Mouse (Mus musculus): Measurements from ENCODE around the gene Mycn.

The Mycn gene

GRCm38 (mm10) chr12:12941661-12942363 lies at the start of gene Mycn:
Mycn (minus strand) TSS chr12:12941914.
- peak; percentile 83 for DNase-seq (ENCODE audit: low read depth, low spot score)

- no peak for DNase-seq (ENCODE audit: low read depth, low spot score)
Measured at GRCm38 (mm10) chr12:12987376-12987775, 45.7 kb upstream of the Mycn start.

GRCm38 (mm10) chr12:12986612-12987206 lies 45.0 kb upstream of the Mycn start:
- DNase-seq (ENCODE audit: low read depth, low spot score), result no peak

DNA sequence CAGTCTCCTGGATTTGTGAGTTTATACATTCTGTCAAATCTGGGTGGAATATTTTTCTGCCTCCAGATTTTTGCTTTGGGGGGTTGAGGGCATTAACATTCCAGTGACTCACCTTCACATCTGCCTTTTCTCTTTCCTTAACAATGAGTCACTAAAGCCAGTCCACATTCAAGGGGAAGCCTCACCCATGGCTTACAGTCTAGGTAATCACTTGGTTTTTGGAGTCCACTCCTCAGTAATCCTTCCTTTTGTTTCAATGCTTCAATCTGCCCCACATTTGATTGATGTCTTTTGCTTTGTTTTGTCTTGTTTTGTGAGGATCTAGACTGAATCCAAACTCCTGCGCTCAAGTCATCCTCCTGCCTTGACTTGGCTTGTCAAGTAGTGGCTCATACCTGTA lies 41.3 kb upstream of the Mycn start:
- no peak for DNase-seq (ENCODE audit: low read depth, low spot score)

DNA sequence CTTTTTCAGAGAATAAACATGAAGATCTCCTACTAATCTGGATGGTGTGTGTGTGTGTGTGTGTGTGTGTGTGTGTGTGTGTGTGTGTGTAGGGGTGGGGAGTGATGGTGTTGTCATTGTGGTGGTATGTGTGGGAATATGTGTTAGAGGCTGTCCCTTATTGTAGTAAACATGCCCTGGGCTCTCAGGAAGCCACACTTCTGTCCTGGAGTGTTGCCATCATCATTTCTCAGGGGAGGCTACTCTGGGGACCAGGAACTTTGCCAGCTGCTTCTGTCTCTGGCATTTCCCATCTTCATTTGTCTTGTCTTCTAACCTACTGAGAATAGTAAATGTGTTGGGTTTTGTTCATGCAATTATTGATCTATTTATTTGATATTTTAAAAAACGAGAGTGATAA lies 33.7 kb upstream of the Mycn start:
- no peak for DNase-seq (ENCODE audit: low read depth, low spot score)

GRCm38 (mm10) chr12:12972756-12973435 lies 31.2 kb upstream of the Mycn start:
- DNase-seq (ENCODE audit: low read depth, low spot score), result no peak

- no peak for DNase-seq (ENCODE audit: low read depth, low spot score)
Measured at GRCm38 (mm10) chr12:12967946-12968345, 26.2 kb upstream of the Mycn start.

DNA sequence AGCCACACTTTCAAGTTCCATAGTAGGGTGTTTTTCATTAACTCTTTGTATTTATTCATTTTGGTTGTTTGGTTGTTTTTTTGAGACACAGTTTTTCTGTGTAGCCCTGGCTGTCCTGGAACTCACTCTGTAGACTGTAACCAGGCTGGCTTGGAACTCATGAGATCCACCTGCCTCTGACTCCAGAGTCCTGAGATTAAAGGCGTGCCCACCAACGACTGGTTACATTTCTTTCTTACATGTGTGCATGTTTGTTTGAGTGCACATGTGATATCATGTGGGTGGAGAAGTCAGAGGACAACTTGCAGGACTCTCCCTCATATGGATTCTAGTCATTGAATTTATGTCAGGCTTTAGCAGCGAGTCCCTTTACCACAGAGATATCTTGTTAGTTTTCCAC lies 23.1 kb upstream of the Mycn start:
- no peak for DNase-seq (ENCODE audit: low read depth, low spot score)

DNA sequence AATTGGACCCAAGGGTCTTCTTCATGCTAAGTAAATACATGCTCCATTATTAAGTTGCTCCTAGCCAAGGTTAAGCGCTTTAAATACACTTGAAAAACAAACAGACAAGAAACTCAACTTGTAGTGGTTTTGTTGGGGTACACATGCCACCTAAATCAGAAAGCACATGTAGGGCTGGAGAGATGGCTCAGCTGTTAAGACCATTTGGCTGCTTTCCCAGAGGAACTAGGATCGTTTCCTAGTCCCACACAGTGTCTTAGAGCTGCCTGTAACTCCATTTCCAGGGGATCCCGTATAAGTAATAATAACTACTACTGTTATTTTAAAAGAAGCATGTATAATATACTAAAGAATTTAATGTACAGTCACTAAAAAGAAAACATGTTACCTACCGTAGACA lies 5.9 kb upstream of the Mycn start:
- no peak for DNase-seq (ENCODE audit: low read depth, low spot score)

DNA sequence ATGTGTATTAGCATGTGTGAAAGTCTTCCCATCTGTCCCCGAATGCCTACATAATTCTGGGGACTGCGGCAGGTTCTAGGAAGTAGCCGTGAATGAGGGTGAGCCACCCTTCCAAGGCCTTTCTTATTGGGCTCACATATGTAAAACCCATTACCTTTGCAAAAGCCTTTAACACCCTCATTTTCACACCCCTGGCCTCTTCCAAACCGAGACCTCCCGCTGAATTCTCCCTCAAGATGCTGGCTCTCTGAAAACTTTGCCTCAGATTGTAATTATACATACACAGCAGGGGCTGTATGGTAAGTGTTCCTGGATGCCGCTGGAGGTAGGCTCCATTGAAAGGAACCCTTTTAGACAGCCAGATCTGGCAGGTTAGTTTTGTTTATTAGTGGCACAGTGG lies 1.6 kb upstream of the Mycn start:
- no peak for DNase-seq (ENCODE audit: low read depth, low spot score)

DNA sequence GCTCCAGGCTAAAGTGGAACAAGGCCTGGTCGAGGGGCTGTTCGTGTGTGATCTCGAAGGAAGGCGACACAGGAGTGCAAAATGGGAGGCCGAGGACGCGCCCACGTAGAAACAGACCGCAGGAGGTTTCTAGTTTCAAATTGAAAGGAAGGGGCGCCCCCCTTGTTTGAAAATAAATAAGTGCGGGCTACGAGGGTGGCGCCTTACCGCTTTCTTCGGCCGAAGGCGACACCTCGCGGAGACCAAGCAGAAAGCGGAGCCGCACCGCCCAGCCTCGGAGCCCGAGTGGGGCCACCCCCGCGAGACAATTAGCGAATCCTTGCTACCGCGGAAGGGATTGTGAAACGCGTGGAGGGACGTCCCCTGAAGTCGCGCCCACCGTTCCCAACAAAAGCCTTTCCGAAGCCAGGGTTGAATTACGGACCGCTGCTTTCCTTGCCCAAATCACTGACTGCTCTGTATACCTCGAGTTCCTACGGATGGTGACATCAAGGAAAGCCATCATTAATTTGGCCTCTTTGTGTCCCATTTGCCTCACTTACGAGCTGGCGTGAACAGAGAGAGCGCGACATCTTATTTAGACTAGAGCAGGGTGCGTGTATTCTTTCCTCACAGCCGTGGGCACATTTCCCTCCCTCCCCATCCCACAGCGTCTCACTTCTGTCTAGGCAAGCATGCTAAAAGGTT lies 793 bp upstream of the Mycn start:
- DNase-seq (ENCODE audit: low read depth, low spot score), result peak; percentile 75

- DNase-seq (ENCODE audit: low read depth, low spot score), result peak; percentile 34
Measured at GRCm38 (mm10) chr12:12941129-12941504, 597 bp downstream of the Mycn start.

DNA sequence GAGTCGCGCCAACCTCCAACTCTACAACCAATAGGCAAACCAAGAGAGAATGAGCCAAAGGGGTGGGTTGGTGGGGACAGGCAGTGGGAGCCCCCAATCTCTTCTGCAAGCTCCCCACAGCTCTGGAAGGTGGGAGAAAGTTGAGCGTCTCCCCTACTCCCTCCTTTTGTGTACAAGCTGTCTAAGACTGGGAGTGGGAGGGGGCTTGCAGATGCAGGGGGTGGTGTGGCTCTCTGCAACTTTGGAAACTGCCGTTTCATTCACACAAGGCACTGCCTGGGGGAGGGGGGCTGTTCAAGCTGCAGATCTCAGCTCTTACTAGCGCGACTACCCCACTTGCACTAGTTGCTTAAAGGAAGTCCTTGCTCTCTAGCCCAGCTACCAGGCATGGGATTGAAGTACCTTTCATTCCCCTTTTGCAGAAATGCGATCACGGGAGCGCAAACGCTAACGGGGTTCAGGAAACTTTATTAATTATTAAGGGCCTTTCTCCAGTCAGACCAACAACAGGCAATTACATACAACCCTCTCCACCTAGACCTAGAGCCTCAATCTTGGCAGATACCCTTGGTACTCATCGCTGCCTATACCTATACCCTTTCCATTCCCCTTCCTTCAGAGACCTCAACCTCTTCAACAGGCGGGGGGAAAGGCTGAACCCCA lies 1.1 kb downstream of the Mycn start:
- peak; percentile 17 for DNase-seq (ENCODE audit: low read depth, low spot score)

GRCm38 (mm10) chr12:12939581-12940465 lies 1.9 kb downstream of the Mycn start:
- peak; percentile 21 for DNase-seq (ENCODE audit: low read depth, low spot score)

DNA sequence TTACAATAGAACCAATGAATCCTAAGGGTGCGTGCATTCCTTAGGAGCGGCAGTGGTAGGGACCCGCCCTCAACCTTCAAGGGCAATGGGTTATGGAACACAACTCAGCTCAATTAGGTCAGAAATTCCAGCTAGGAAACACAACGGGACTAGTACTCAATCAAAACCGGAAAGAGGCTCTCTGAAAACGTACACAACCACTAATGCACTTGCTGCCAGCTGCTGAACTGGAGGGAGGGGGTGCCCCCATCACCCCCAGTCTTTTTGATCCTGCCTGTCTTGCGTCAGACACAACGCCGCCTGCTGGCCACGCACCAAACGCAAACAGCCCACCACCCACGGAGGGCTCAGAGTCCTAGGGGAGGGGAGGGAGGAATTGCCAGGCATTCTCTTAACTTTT lies 2.9 kb downstream of the Mycn start:
- peak; percentile 65 for DNase-seq (ENCODE audit: low read depth, low spot score)

- peak; percentile 81 for DNase-seq (ENCODE audit: low read depth, low spot score)
Measured at GRCm38 (mm10) chr12:12938361-12938760, 3.4 kb downstream of the Mycn start.

GRCm38 (mm10) chr12:12937746-12938145 lies 4.0 kb downstream of the Mycn start:
- peak; percentile 37 for DNase-seq (ENCODE audit: low read depth, low spot score)

GRCm38 (mm10) chr12:12937088-12937487 lies 4.6 kb downstream of the Mycn start:
- DNase-seq (ENCODE audit: low read depth, low spot score), result no peak

GRCm38 (mm10) chr12:12932238-12932637 lies 9.5 kb downstream of the Mycn start:
- no peak for DNase-seq (ENCODE audit: low read depth, low spot score)

DNA sequence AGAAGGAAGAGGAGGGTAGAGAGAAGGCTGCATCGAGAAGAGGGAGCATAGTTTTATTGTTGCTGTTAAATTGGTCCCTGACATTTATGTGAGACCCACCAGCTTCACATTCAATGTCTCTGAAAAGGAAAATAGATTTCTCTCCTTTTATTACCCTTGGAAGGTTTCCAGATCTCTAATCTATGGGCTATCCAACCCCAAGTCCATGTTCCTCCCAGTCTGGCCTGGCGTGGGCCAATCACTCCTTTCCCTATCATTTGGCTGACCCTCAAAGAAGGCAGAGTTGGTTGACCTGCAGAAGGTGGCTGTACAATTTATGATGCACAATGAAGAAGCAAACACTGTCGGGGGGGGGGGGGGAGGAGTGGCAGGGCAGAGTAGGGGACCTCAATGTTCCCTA lies 13.5 kb downstream of the Mycn start:
- no peak for DNase-seq (ENCODE audit: low read depth, low spot score)

- DNase-seq (ENCODE audit: low read depth, low spot score), result no peak
Measured at GRCm38 (mm10) chr12:12926975-12927527, 14.7 kb downstream of the Mycn start.
